Mouse (Mus musculus): ENCODE results near the gene Rsbn1l.

Gene Rsbn1l

GRCm38 (mm10) chr5:20956298-20956697, at the start of gene Rsbn1l:
Gene Rsbn1l (minus strand): TSS chr5:20956398.
- no peak for DNase-seq (ENCODE audit: low spot score)

DNA sequence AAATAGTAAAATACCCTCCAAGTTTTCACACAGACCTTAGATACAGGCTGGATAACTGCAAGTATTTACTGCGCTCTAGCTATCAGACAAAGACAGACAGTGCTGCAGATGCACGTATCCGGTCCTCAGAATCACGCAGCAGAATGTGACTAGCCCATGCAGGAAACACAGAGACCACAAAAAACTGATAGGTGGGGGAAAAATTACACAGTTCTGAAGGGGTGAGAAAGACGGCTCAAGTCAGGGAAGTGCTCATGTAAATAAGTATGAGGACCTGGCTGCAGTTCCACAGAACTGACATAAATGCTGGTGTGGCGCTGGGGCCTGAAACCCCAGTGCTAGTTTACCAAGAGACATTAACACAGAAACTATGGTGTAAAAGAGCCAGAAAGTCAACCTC, 46.5 kb upstream of the Rsbn1l start:
- DNase-seq (ENCODE audit: low spot score): no peak

DNA sequence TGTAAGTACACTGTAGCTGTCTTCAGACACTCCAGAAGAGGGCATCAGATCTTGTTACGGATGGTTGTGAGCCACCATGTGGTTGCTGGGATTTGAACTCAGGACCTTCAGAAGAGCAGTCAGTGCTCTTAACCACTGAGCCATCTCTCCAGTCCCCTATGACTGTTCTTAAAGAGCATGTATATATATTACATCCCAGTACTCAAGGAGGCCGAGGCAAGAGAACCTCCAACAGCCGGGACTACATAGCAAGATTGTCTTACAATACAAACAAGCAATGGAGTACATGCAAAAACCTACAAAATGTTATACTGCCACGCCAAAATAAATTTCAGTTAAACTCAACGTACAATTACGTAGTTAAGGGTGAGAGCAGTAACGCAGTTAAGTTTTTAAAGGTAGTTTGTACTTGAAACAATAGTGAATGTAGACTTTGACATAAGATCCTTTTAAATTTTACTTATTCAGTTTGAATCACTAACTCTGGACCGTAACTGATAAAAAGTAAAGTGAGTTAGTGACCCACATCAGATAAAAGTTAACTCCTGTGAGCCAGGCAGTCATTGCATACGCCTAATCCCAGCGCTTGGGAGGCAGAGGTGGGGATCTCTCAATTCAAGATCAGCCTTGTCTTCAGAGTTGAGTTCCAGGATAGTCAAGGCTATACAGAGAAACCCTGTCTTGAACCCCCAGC, 45.6 kb upstream of the Rsbn1l start:
- no peak for DNase-seq (ENCODE audit: low spot score)

GRCm38 (mm10) chr5:20998427-20998826, 42.2 kb upstream of the Rsbn1l start:
- no peak for DNase-seq (ENCODE audit: low spot score)

GRCm38 (mm10) chr5:20997555-20997954, 41.4 kb upstream of the Rsbn1l start:
- no peak for DNase-seq (ENCODE audit: low spot score)

DNA sequence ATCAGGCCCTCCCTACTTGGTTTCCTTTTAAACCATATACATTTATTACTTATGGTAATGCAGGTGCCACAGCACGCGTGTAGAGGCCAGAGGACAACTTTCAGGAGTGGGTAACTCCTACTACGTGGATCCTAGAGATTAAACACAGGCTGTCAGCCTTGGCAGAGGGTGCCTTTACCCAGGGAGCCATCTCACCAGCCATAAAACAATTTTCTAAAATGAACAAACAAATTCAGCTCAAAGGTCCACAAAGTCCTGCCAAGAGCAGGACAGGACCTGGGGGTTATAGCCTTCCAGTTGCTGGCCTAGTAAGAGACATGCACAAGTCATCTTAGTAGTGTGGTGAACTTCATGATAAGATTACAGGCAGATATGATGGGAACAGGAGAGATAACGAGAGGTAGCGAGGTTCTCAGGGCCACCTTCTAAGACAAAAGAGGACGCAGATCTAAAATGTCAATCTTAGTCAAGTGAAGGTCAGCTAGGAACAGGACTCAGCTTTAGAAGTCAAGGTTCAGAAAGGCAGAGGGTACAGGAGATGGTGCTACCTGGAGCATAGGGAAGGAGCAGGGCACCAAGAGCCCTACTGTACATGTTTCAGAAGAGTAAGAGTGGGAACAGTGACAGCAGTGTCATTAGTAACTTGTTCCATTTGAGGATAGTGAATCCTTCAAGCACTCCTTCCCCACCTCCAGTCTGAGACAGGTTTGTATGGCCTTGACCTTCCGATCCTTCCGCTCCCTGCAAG, 34.0 kb upstream of the Rsbn1l start:
- DNase-seq (ENCODE audit: low spot score): no peak

- no peak for DNase-seq (ENCODE audit: low spot score)
Observed at GRCm38 (mm10) chr5:20986271-20986670, 30.1 kb upstream of the Rsbn1l start.

DNA sequence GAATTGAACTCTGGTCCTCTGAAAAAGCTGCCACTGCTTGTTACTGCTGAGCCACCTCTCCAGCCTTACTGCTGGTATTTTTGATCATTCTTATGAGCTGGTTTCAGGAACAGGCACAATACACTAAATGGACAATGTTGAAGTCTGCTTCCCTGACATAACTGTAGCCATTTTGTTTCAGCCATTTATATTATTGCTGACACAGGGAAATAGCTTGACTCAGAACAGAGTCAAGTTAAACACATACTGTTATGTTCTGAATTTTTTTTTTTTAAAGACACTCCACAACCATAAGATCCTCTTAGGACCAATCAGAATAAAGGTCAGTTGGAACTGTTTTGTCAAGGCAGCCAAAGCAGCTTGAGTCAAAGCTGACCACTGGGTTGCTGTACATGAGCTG, 27.3 kb upstream of the Rsbn1l start:
- no peak for DNase-seq (ENCODE audit: low spot score)

DNA sequence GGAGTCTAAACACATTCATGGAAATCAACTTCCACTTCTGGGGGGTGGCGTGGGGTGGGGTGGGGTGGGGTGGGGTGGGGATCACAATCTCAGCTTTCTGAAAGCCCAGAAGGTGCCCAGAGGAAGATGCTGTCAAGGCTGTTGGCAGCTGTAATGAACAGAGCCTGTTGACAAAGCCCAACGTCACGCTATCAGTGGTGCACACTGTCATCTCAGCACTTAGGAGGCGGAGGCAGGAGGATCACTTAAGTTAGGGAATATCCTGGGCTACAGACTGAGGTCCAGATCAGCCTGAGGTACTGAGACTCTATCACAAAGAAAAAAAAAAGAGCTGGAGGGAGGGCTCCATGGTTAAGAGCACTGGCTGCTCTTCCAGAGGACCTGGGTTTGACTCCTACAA, 18.5 kb upstream of the Rsbn1l start:
- DNase-seq (ENCODE audit: low spot score): no peak

DNA sequence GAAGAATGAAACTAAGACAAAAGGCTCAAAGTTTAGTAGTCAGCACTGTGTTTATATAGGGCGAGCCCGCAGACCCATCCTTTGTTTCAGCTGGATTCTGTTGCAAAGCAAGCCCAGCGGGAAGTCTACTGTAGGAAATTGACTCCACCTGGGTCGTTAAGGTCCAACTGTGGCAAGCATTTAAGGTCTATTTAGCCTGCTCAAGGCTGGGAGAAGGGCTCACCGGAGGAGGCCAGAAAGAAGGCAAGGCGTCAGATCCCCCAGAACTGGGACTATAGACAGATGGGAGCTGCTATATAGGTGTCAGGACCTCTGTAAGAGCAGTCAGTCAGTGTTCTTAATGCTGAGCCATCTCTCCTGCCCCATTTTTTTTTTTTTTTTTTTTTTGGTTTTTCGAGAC, 17.8 kb upstream of the Rsbn1l start:
- DNase-seq (ENCODE audit: low spot score): no peak

GRCm38 (mm10) chr5:20973069-20973468, 16.9 kb upstream of the Rsbn1l start:
- DNase-seq (ENCODE audit: low spot score): no peak

DNA sequence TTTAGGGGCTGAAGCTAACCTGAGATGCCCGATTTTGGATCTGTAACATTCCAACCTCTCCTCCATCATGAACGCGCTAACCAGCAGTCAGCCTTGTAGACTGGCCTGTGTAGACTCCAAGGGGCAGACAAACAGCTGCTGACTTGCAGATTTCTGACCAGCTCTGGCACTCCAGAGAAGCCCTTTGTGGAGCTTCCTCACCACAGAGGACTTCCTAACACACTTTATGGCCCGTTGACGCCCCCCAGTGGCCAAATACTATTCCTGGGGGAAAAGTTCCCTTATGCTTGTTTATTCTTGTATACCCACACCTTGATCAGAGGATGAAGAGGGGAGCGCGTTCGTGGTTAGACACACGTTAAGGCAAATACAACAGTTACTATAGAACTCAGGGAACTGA, 12.8 kb upstream of the Rsbn1l start:
- DNase-seq (ENCODE audit: low spot score): peak; percentile 20

- no peak for DNase-seq (ENCODE audit: low spot score)
Observed at GRCm38 (mm10) chr5:20968493-20968892, 12.3 kb upstream of the Rsbn1l start.

DNA sequence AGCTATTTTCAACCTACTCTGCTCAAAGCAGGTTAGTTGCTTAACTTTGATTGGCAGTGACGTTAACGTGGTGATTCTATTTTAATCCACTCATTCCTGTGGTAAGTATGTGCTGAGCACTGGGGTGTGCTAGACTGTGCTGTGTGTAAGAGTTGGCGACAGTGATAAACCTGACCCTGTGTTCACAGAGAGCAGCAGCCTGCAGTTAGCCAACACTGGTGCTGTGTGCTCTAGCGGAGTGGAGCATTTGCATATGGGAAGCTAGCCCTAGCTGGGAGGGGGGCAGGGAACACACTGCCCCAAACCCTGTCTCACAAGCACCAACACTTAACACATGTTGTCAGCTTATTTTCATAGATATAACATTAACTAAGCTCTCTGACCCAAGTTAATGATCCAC, 11.7 kb upstream of the Rsbn1l start:
- DNase-seq (ENCODE audit: low spot score): no peak

- no peak for DNase-seq (ENCODE audit: low spot score)
Observed at GRCm38 (mm10) chr5:20964446-20964845, 8.2 kb upstream of the Rsbn1l start.

- DNase-seq (ENCODE audit: low spot score): no peak
Observed at GRCm38 (mm10) chr5:20963295-20963694, 7.1 kb upstream of the Rsbn1l start.

DNA sequence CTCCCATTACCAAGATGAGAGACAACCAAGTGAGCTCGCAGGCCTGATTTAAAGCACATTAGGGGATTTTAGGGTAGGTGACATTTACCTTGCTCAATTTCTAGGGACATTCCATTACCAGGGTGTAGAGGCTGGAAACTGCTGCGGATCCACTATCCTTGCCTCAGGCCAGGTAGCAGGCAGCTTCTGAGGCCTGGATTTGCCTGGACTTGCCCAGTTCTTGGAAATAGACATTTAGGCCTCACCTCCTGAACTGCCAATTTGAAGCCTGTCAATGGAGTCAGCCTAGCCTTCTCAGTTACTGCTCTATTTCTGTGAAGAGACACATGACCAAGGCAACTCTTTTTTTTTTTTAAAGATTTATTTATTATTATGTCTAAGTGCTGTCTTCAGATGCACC, 4.7 kb upstream of the Rsbn1l start:
- DNase-seq (ENCODE audit: low spot score): no peak

DNA sequence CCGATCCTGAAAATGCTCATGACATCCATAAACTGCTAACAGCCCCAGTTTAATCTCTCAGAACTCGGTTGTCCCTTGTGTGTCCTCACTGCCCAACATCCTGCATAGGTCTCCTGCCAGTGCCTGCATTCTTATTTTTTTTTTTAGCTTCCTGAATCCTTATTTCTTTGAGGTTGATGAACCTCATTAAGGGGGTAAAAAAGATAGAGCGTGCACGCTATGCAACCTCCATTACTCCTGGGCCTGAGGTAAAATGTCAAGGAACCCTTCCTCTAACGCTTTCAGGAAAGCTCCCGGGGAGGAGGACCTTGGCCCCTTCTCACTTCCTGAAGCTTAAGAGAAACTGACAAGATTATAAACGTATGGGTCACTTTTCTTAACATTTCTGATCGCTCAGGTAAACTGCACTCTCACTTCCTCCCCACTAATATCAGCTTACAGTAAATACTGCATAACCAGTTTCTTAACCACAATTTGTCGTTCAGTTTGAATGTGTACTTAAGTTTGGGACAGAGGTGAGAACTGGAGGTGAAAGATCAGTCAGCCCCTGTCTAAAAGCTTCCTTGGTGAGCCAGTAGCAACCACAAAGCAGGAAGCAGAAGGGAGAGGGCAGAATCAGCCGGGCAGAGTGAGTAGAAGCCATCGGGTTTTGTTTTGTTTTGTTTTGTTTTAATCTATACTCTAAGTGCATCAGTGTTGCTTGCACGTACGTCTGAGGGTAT, 923 bp downstream of the Rsbn1l start:
- DNase-seq (ENCODE audit: low spot score): no peak

GRCm38 (mm10) chr5:20952337-20952925, 3.8 kb downstream of the Rsbn1l start:
- no peak for DNase-seq (ENCODE audit: low spot score)

- peak; percentile 95 for DNase-seq (ENCODE audit: low spot score)
Observed at GRCm38 (mm10) chr5:20951666-20952281, 4.4 kb downstream of the Rsbn1l start.

DNA sequence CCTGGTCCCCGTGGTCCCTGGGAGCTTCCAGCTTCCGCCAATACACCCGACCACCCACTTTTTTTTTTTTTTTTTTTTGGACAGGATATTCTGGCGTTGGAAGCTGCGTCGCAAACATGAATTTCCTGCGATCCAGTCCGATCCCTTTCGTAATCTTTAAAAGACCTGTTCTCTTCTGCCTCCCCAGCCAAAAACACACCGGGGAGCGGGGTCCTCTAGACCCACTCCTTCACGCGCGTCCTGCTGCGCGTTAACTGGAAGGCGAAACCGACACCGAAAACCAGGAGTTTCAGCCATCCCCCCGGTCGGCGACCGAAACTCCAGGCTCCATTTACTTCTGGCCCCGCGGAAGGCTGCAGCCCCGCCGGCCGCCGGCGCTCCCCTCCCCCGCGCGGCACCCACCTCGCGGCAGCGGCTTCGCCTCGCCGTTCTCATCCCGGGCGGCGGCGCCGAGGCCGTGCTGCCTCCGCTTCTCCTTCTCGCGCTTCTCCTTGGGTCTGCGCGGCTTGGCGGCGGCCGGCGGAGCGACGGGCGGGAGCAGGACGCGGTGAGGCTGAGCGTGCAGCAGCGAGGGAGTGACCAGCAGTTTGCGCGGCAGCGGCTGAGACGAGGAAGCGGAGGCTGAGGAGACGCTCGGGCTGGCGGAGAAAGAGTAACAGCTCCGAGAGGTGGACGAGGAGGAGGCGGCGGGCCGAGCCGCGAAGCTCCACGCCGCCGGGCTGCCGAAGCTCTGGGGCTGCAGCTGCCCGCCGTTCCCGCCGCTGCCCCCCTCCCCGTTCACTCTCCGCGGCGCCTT, 5.1 kb downstream of the Rsbn1l start:
- peak; percentile 69 for DNase-seq (ENCODE audit: low spot score)

DNA sequence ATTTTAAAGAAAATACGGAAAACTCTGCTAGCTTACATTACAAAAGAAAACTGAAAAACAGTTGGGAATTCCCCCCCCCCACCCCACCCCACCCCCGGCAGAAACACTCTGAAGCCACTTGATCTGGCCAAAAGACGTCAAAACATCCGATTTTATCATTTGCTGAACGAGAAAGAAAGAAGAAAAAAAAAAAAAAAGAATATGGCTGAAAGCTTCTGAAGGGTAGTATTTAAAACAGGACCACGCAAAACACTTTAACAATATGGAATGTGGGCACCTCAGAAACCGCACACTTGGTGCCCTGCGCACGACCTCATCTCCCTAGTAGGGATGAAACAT, 5.7 kb downstream of the Rsbn1l start:
- DNase-seq (ENCODE audit: low spot score): no peak

Measured in embryo, embryonic 10 days (tissue).